Mouse (Mus musculus) olfactory bulb, adult 2 months (tissue): ENCODE measurements around the gene Rbfox3. TPM values are rescaled to one million over a fixed set of nuclear protein-coding genes. Genes with fewer than 3 reads are reported as not detected.

Experiments used
- H3K27ac ChIP-seq: fragments of 200-500 bp; 2 replicates; pipeline ENCODE4 v1.5.1; 2012; ENCODE audit warnings: low read depth, low read length; ENCODE audit not compliant: insufficient read depth
- H3K4me1 ChIP-seq: fragments of 200-500 bp; 2 replicates; pipeline ENCODE4 v1.6.1; 2012; ENCODE audit warnings: low read length; ENCODE audit not compliant: control insufficient read depth, insufficient read depth
- H3K4me3 ChIP-seq: fragments of 200-500 bp; 2 replicates; pipeline ENCODE4 v1.5.1; 2012; ENCODE audit warnings: mild to moderate bottlenecking, low read depth, low read length, moderate library complexity; ENCODE audit not compliant: insufficient read depth
- CTCF ChIP-seq: fragments of 200-500 bp; IDR thresholded peaks from 2 replicates; pipeline ENCODE4 v1.5.1; 2012; ENCODE audit warnings: low read depth, mild to moderate bottlenecking, low read length, moderate library complexity; ENCODE audit not compliant: insufficient read depth
- POLR2A ChIP-seq: fragments of 200-500 bp; IDR thresholded peaks from 2 replicates; pipeline ENCODE4 v1.6.1; 2012; ENCODE audit warnings: mild to moderate bottlenecking, low read depth, low read length, moderate library complexity; ENCODE audit not compliant: insufficient read depth
- WGBS: fragments of 180-500 bp; shearing (Covaris S2); methylation state at CpG from one replicate; pipeline ENCODE4 v1.1.7; 2018; 5-methylcytosine and 5-hydroxymethylcytosine counted together
- polyA plus RNA-seq: library from polyadenylated mRNA; stranded (reverse); fragments of >200 nt; gene quantifications from 2 replicates; pipeline ENCODE4 v1.2.4, GENCODE M21; 2012; ENCODE audit warnings: low replicate concordance; ENCODE audit not compliant: missing spikeins, insufficient read depth, insufficient read length

The Rbfox3 gene
- polyA plus RNA-seq, 1 experiment = not detected

GRCm38 (mm10) chr11:118887206-118887605, 24.2 kb downstream of the Rbfox3 start:
- Histone ChIP-seq H3K4me1 (peaks cover 78% of the 10 kb centered on the region), H3K27ac (peak overlapping the region; percentile 76), H3K4me3 (no peak overlapping the region)
- TF ChIP-seq CTCF = no peak

GRCm38 (mm10) chr11:118886269-118886965, 25.0 kb downstream of the Rbfox3 start:
- peaks cover 81% of the 10 kb centered on the region for H3K4me1 ChIP-seq
- WGBS = 56% methylated on average over 11 of the region's 11 CpGs
- TF ChIP-seq POLR2A = no peak
- no peak for TF ChIP-seq CTCF
- H3K27ac ChIP-seq = peak overlapping the region; percentile 76
- no peak overlapping the region for H3K4me3 ChIP-seq

GRCm38 (mm10) chr11:118885604-118886003, 25.8 kb downstream of the Rbfox3 start:
- H3K4me3 ChIP-seq = no peak overlapping the region
- WGBS = 61% methylated on average over 8 of the region's 8 CpGs
- H3K27ac ChIP-seq = peak overlapping the region; percentile 76
- H3K4me1 ChIP-seq = peaks cover 81% of the 10 kb centered on the region
- TF ChIP-seq POLR2A = no peak
- TF ChIP-seq CTCF = no peak

GRCm38 (mm10) chr11:118885135-118885534, 26.3 kb downstream of the Rbfox3 start:
- Histone ChIP-seq H3K4me1 (peaks cover 81% of the 10 kb centered on the region), H3K4me3 (no peak overlapping the region), H3K27ac (peak overlapping the region; percentile 76)
- no peak for TF ChIP-seq CTCF
- no peak for TF ChIP-seq POLR2A
- 31% methylated on average over 16 of the region's 16 CpGs for WGBS

DNA sequence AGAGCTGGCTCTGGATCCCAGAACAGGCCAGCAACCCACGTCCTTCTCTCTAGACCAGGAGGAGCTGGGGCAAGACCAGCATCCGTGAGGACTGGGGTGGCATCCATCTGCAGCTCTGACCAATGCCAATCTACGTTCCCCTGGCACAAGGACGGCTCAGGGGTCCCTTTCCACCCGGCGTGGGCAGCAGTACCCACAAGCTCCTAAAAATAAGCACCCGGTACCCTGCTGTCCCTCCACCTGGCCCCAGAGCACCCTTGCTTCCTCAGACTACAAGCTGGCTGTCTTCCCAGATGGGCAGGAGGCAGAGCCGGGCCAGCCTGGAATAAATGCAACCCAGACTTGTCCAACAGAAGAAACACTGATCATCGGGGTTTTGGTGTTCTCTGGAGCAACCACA, 28.3 kb downstream of the Rbfox3 start:
- no peak overlapping the region for H3K4me3 ChIP-seq
- H3K27ac ChIP-seq = no peak overlapping the region
- WGBS = 47% methylated on average over 9 of the region's 9 CpGs
- TF ChIP-seq POLR2A = no peak
- no peak for TF ChIP-seq CTCF
- H3K4me1 ChIP-seq = peaks cover 68% of the 10 kb centered on the region

DNA sequence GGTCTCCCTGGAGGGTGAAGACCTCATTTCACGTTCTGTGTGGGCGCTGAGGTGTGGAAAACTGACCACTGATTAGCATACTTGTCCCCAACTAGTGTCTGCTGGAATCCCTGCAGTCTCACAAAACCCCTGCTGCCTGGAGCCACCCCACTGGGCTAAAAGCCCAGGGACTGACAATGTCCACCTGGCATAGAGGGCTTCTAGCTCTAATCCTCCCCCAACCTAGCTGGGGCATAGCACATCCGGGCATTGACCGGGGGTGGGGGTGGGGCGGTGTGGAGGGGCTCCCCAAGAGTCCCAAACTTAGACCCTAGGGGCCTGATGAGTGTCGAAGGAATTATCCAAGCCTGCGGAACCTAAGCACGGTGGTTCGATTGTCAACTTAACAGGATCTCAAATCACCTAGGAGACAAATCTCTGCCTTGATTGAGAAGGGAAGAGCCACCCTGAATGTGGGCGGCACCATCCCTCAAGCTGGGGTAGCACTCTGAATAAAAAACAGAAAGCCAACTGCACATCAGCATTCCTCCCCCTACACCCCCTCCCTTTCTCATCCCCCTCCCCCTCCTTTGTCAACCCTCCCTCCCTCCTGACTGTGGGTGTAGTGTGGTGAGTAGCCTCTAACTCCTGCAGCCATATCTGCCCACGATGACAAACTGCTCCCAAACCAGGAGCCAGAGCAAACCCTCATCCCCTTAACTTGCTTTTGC, 29.5 kb downstream of the Rbfox3 start:
- Histone ChIP-seq H3K4me1 (peaks cover 66% of the 10 kb centered on the region), H3K27ac (no peak overlapping the region), H3K4me3 (no peak overlapping the region)
- WGBS = 22% methylated on average over 11 of the region's 11 CpGs
- TF ChIP-seq CTCF (no peak), POLR2A (no peak)

DNA sequence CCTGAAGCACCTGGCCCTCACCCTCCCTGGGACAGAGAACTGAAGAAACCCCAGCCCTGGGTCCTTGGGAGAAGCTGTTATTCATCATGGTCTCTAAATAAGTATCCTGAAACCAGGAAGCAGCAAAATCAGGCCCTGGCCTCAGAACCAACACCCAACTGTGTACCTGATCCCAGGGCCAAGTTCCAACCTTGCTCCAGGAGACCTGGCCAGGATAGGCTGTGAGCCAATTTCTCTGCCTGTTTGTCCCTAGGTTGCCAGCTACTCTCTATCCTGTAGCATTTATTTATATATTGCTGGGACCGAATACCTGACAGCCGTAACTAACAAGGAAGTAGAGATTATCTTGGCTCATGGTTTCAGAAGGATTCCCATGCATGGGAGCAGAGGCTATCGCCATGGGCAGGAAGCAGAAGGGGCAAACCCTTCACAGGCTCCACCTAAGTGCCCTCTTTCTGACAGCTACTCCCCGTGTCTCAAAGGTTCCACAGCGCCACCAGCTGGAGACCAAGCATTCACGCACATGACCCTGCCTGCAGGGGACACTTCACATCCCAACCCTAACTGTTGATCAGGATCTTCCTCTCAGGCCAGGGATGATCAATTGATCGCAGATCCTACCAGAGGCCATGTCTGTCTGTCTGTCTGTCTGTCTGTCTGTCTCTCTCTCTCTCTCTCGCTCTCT, 31.8 kb downstream of the Rbfox3 start:
- WGBS = 91% methylated on average over 8 of the region's 8 CpGs
- Histone ChIP-seq H3K4me3 (no peak overlapping the region), H3K4me1 (peaks cover 71% of the 10 kb centered on the region), H3K27ac (no peak overlapping the region)
- TF ChIP-seq POLR2A = no peak
- no peak for TF ChIP-seq CTCF

DNA sequence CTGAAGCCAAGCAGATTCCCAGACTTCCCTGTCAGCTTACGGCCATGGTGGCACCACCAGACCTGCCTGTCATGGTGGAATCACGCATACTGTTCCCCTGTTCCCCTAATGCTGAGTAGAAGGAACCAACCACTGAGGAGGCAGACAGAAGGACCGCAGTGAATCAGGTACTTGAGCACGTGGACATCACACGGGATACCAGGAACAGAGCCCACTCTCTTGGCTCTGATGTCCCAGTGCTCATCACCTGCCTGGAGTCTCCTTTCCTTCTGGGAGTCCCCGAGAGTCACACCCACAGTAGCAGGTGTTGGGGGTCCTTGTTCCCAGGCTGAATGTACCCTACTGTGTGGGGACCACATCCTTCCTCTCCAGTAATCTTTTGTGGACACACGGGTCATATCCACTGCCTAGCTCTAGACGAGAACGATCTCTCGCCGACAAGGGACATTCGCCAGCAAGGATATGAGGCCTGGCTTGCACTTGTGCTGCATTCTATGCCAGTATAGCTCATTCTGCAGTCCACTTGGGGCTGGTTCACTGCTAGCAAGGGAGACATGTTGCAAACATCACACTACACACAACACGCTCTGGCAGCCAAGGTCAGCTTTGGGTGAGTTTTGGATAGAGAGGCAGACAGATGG, 32.7 kb downstream of the Rbfox3 start:
- no peak for TF ChIP-seq CTCF
- TF ChIP-seq POLR2A = no peak
- no peak overlapping the region for H3K27ac ChIP-seq
- H3K4me3 ChIP-seq = no peak overlapping the region
- peaks cover 71% of the 10 kb centered on the region for H3K4me1 ChIP-seq
- WGBS = 93% methylated on average over 13 of the region's 13 CpGs

- 28% methylated on average over 5 of the region's 5 CpGs for WGBS
- Histone ChIP-seq H3K4me1 (peaks cover 53% of the 10 kb centered on the region), H3K4me3 (no peak overlapping the region), H3K27ac (peak overlapping the region; percentile 33; the same call in 1 of the 2 replicates)
- TF ChIP-seq CTCF (no peak), POLR2A (no peak)
Measured at GRCm38 (mm10) chr11:118875243-118875897, 36.0 kb downstream of the Rbfox3 start.
